Mouse (Mus musculus): ENCODE data around the gene P2rx3. TPM values are rescaled to one million over a fixed set of nuclear protein-coding genes. Genes with fewer than 3 reads are reported as not detected.

Gene P2rx3
- polyA plus RNA-seq, 1 experiment from 2014 or later: 1.9 TPM

DNA sequence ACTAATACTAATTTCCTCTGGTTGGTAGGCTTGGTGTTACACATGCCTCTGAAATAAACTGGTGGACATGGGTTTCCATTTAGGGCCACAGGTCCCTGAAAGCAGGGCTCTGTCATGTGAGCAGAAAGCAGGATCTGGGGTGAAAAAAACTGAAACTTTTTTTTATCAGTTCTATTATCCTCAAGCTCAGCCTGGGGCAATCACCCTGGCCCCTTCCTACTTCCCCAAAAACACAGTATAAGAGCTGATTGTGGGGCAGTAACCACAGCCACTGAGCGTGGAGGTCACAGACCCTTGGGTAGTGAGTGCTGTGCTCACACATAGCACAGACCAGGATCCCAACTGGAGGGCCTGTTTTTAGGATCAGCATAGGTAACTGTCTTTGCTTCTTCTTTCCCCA lies 49.3 kb downstream of the P2rx3 start, which contains the start of gene Prg3:
TSS of gene Prg3 (plus strand) at position 286 of the 400 bp plus-strand sequence.
- Histone ChIP-seq H3K36me3 (ENCODE audit: control insufficient read depth, insufficient read depth, low read length) (no peaks in the 10 kb centered on the region), H3K27me3 (ENCODE audit: control insufficient read depth, insufficient read depth, low read length) (no peaks in the 10 kb centered on the region), H3K9me3 (ENCODE audit: control insufficient read depth, low read length) (no peaks in the 10 kb centered on the region), H3K4me2 (ENCODE audit: low read depth, low read length, severe bottlenecking) (no peak within 1 kb of the TSS), H3K27ac (ENCODE audit: low read depth, low read length) (no peak within 1 kb of the TSS), H3K9ac (ENCODE audit: low read length) (no peak within 1 kb of the TSS), H3K4me3 (ENCODE audit: low read depth, low read length) (no peak within 1 kb of the TSS), H3K4me1 (replicated peaks; ENCODE audit: control insufficient read depth, insufficient read depth, low read length) (no peaks in the 10 kb centered on the region)
- DNase-seq (ENCODE audit: low spot score) (no peak), ATAC-seq (replicated peaks; ENCODE audit: low FRiP score) (no peak)
- WGBS: 71% methylated on average over 1 of the region's 1 CpGs

DNA sequence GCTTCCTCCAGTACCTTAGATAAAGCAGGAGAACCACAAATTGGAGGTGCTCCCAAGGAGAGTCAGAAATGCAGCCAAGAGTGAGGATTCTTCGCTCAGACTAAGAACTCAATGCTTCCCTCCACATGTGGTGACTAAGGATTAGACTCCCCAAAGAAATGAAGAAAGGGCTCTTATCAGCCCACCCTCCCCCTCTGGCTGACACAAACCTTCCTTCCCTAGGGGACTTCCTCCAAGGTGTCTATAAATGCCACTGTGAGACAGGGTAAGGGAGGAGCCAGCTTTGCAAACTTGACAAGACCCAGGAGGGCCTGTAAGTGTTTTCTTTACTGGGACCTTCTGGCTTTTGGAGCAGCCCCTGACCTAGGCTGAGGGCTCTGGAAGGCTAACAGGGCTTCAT lies 57.1 kb downstream of the P2rx3 start, which contains the start of gene Prg2:
TSS of gene Prg2 (plus strand) at position 274 of the 400 bp plus-strand sequence.
- DNase-seq (ENCODE audit: low spot score) (no peak), ATAC-seq (replicated peaks; ENCODE audit: low FRiP score) (no peak)
- no peak within 1 kb of the TSS for H3K4me3 ChIP-seq (ENCODE audit: low read depth, low read length)
- H3K27ac ChIP-seq (ENCODE audit: low read depth, low read length): no peak within 1 kb of the TSS
- H3K9me3 ChIP-seq (ENCODE audit: control insufficient read depth, low read length): no peaks in the 10 kb centered on the region
- H3K9ac ChIP-seq (ENCODE audit: low read length): no peak within 1 kb of the TSS
- no peaks in the 10 kb centered on the region for H3K36me3 ChIP-seq (ENCODE audit: control insufficient read depth, insufficient read depth, low read length)
- no peaks in the 10 kb centered on the region for H3K4me1 ChIP-seq (replicated peaks; ENCODE audit: control insufficient read depth, insufficient read depth, low read length)
- 25% methylated on average over 1 of the region's 1 CpGs for WGBS
- no peak within 1 kb of the TSS for H3K4me2 ChIP-seq (ENCODE audit: low read depth, low read length, severe bottlenecking)
- H3K27me3 ChIP-seq (ENCODE audit: control insufficient read depth, insufficient read depth, low read length): no peaks in the 10 kb centered on the region

DNA sequence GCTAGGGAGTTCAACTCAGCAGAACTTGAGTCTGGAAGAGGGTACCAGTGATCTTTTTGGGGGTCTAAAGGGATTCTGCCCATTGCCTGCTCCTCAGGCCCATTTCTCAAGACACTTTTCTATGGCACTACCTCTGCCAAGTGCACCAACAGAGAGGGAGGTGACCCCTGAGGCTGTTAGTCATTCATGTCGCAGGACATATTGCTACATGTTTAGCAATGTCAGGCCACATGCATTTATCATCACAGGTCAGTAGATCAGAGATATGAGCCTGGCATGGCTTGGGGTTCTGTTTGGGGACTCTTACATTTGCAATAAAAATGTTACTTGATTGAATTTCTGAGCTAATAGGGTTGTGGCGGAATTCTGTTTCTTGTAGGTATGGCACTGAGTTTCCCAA lies 61.7 kb downstream of the P2rx3 start:
- no peak for ATAC-seq (replicated peaks; ENCODE audit: low FRiP score)
- DNase-seq (ENCODE audit: low spot score): no peak
- Histone ChIP-seq H3K27me3 (ENCODE audit: control insufficient read depth, insufficient read depth, low read length) (no peaks in the 10 kb centered on the region), H3K27ac (ENCODE audit: low read depth, low read length) (no peak overlapping the region), H3K9ac (ENCODE audit: low read length) (no peak overlapping the region), H3K36me3 (ENCODE audit: control insufficient read depth, insufficient read depth, low read length) (no peaks in the 10 kb centered on the region), H3K4me3 (ENCODE audit: low read depth, low read length) (no peak overlapping the region), H3K9me3 (ENCODE audit: control insufficient read depth, low read length) (no peaks in the 10 kb centered on the region), H3K4me1 (replicated peaks; ENCODE audit: control insufficient read depth, insufficient read depth, low read length) (no peaks in the 10 kb centered on the region), H3K4me2 (ENCODE audit: low read depth, low read length, severe bottlenecking) (no peak overlapping the region)
- WGBS: 87% methylated on average over 2 of the region's 2 CpGs

DNA sequence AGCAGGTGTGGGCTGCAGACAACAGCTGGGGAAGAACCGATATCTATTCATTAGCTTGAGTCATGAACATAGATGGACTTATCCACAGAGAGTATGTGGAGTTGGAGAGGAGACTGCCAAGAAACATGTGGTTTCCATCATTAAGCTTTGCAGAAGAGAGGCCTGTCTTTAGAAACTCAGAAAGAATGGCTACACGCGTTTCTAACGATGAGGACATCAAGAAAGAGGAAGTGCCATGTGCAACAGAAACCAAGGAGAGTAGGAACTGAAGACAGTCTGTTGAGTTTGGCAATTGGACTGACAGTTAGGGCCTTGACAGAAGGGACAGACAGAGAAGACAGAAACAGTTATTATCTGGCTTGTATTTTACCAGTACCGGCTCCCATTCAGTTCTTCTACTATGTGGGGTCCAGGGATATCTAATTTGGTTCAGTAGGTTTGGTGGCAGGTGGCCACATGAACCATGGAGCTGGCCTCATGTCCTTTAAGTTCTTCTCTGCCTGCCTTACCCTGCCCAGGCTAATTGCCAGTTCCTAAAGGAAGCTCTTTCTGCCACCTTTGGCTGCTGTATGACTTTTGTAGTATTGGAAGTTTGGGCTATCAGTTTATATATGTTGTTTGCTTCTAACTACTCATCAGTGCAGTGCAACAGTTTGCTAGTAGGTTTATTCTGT lies 69.8 kb downstream of the P2rx3 start:
- H3K27ac ChIP-seq (ENCODE audit: low read depth, low read length): no peak overlapping the region
- DNase-seq (ENCODE audit: low spot score) (no peak), ATAC-seq (replicated peaks; ENCODE audit: low FRiP score) (no peak)
- no peaks in the 10 kb centered on the region for H3K27me3 ChIP-seq (ENCODE audit: control insufficient read depth, insufficient read depth, low read length)
- H3K4me1 ChIP-seq (replicated peaks; ENCODE audit: control insufficient read depth, insufficient read depth, low read length): no peaks in the 10 kb centered on the region
- no peaks in the 10 kb centered on the region for H3K36me3 ChIP-seq (ENCODE audit: control insufficient read depth, insufficient read depth, low read length)
- 92% methylated on average over 5 of the region's 5 CpGs for WGBS
- H3K9ac ChIP-seq (ENCODE audit: low read length): no peak overlapping the region
- no peak overlapping the region for H3K4me2 ChIP-seq (ENCODE audit: low read depth, low read length, severe bottlenecking)
- H3K4me3 ChIP-seq (ENCODE audit: low read depth, low read length): no peak overlapping the region
- no peaks in the 10 kb centered on the region for H3K9me3 ChIP-seq (ENCODE audit: control insufficient read depth, low read length)

DNA sequence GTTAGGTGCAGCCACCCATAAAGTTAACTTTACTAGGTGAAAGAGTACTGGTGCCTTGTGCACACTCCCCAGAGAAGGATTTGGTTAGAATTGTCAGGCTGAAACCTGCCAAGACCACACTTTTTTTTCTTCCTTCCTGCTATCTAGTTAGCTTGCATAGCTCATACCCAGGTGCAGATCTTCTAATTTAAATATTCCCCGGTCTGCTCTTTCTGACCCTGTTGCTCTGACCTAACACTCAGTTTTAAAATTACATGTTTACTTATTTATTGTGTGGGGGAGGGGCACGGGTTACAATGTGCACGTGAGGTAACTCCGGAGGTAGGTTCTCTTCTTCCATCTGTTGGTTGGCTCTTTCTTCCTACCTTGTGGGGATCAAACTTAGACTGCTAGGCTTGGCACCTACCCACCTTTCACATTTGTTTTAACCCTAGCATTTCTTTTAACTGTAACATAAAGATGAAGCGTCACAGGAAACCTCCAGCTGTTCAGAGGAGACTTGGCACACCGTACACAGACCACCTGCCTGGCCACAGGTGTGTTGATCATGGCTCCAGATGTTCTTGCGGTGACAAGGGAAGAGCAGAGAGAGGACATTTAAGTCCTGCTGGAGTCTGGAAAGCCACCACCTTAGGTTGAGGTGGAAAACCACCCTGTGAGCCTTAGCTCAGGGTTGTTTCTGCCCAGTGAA lies 73.0 kb downstream of the P2rx3 start:
- DNase-seq (ENCODE audit: low spot score) (no peak), ATAC-seq (replicated peaks; ENCODE audit: low FRiP score) (no peak)
- 91% methylated on average over 7 of the region's 7 CpGs for WGBS
- no peak overlapping the region for H3K4me2 ChIP-seq (ENCODE audit: low read depth, low read length, severe bottlenecking)
- H3K4me1 ChIP-seq (replicated peaks; ENCODE audit: control insufficient read depth, insufficient read depth, low read length): no peaks in the 10 kb centered on the region
- no peaks in the 10 kb centered on the region for H3K36me3 ChIP-seq (ENCODE audit: control insufficient read depth, insufficient read depth, low read length)
- H3K9ac ChIP-seq (ENCODE audit: low read length): no peak overlapping the region
- no peak overlapping the region for H3K27ac ChIP-seq (ENCODE audit: low read depth, low read length)
- no peaks in the 10 kb centered on the region for H3K9me3 ChIP-seq (ENCODE audit: control insufficient read depth, low read length)
- no peaks in the 10 kb centered on the region for H3K27me3 ChIP-seq (ENCODE audit: control insufficient read depth, insufficient read depth, low read length)
- no peak overlapping the region for H3K4me3 ChIP-seq (ENCODE audit: low read depth, low read length)

DNA sequence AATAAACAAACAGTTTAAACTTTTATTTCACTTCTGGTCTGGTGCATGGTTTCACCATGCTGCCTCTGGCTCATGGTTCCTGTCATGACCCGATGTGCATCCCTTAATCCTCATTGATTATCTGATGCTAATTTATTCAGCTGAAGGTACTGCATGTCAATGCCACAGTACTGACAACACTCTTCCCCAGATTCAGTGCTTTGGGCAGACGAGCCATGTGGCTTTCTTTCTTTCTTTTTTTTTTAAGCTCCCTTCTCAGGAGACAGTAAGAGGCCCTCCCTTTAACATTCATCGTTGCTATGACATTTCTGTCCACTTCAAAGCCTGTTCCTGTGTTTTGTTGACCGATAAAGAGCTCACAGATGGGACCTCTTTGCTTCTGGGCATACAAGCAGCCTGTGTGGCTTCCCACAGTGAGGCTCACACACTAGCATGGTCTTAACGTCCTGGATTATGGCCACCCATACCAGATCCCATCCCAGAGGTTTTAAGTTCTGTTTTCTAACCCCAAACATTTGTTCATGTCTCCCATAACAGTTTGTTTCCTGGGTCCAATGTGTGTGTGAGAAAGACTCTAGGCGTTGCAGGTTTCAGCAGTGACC lies 74.3 kb downstream of the P2rx3 start:
- no peaks in the 10 kb centered on the region for H3K4me1 ChIP-seq (replicated peaks; ENCODE audit: control insufficient read depth, insufficient read depth, low read length)
- DNase-seq (ENCODE audit: low spot score) (no peak), ATAC-seq (replicated peaks; ENCODE audit: low FRiP score) (no peak; the same call in 1 of the 2 replicates)
- H3K9ac ChIP-seq (ENCODE audit: low read length): no peak overlapping the region
- H3K36me3 ChIP-seq (ENCODE audit: control insufficient read depth, insufficient read depth, low read length): no peaks in the 10 kb centered on the region
- no peaks in the 10 kb centered on the region for H3K9me3 ChIP-seq (ENCODE audit: control insufficient read depth, low read length)
- H3K27me3 ChIP-seq (ENCODE audit: control insufficient read depth, insufficient read depth, low read length): no peaks in the 10 kb centered on the region
- H3K27ac ChIP-seq (ENCODE audit: low read depth, low read length): no peak overlapping the region
- no peak overlapping the region for H3K4me3 ChIP-seq (ENCODE audit: low read depth, low read length)
- WGBS: 34% methylated on average over 6 of the region's 6 CpGs
- no peak overlapping the region for H3K4me2 ChIP-seq (ENCODE audit: low read depth, low read length, severe bottlenecking)

DNA sequence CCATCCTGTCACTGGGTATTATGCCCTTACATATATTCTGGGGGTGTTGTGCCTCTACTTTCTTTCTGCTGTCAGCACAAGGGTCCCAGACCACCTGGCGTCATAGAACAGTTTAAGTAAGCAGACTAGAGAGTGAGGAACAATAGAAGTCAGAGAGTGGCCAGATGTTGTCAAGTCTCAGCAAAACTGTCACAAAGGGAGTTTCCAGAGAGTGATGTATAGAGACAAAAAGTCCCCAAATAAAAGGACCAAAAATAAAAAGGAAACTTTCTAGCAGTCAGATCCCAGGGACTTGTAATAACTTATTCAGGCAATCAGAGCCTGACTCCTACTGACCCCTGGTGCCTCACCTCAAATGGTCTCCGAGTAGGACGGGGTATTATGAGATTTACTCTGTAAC lies 75.4 kb downstream of the P2rx3 start:
- DNase-seq (ENCODE audit: low spot score) (no peak), ATAC-seq (replicated peaks; ENCODE audit: low FRiP score) (no peak)
- Histone ChIP-seq H3K27ac (ENCODE audit: low read depth, low read length) (no peak overlapping the region), H3K9me3 (ENCODE audit: control insufficient read depth, low read length) (no peaks in the 10 kb centered on the region), H3K4me3 (ENCODE audit: low read depth, low read length) (no peak overlapping the region), H3K36me3 (ENCODE audit: control insufficient read depth, insufficient read depth, low read length) (no peaks in the 10 kb centered on the region), H3K4me1 (replicated peaks; ENCODE audit: control insufficient read depth, insufficient read depth, low read length) (no peaks in the 10 kb centered on the region), H3K4me2 (ENCODE audit: low read depth, low read length, severe bottlenecking) (no peak overlapping the region), H3K27me3 (ENCODE audit: control insufficient read depth, insufficient read depth, low read length) (no peaks in the 10 kb centered on the region), H3K9ac (ENCODE audit: low read length) (no peak overlapping the region)
- 63% methylated on average over 3 of the region's 3 CpGs for WGBS

DNA sequence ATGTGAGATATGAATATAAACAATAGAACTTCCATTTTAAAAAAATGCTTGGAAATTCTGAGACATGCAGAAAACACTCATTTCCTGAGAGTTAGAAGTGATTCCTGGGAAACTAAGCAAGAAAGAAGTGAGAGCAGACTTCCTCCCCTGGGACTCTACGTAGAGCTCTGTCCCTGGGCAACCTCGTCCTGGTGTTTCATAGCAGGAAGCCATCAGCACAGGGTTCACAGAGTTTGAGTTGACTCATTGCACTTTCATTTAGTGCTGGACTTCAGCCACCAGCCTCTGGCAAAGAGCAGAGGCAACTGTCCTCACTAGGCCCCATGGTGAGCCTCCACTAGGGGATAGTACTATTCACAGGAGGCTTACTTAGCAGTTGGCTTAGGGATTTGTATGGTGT lies 76.0 kb downstream of the P2rx3 start:
- no peak overlapping the region for H3K4me2 ChIP-seq (ENCODE audit: low read depth, low read length, severe bottlenecking)
- no peak overlapping the region for H3K9ac ChIP-seq (ENCODE audit: low read length)
- no peak overlapping the region for H3K27ac ChIP-seq (ENCODE audit: low read depth, low read length)
- no peak for ATAC-seq (replicated peaks; ENCODE audit: low FRiP score)
- no peak for DNase-seq (ENCODE audit: low spot score)
- H3K9me3 ChIP-seq (ENCODE audit: control insufficient read depth, low read length): no peaks in the 10 kb centered on the region
- H3K4me3 ChIP-seq (ENCODE audit: low read depth, low read length): no peak overlapping the region
- no peaks in the 10 kb centered on the region for H3K36me3 ChIP-seq (ENCODE audit: control insufficient read depth, insufficient read depth, low read length)
- no peaks in the 10 kb centered on the region for H3K4me1 ChIP-seq (replicated peaks; ENCODE audit: control insufficient read depth, insufficient read depth, low read length)
- 79% methylated on average over 2 of the region's 2 CpGs for WGBS
- H3K27me3 ChIP-seq (ENCODE audit: control insufficient read depth, insufficient read depth, low read length): no peaks in the 10 kb centered on the region

Data from forebrain, embryonic 11.5 days (tissue).